Mouse (Mus musculus) hindbrain, embryonic 10.5 days (tissue): ENCODE measurements around the gene Rere. TPM values are rescaled to one million over a fixed set of nuclear protein-coding genes. Genes with fewer than 3 reads are reported as not detected.
A peak's percentile ranks its signal among the peaks of the same experiment; 100 is the strongest.

Source experiments
- DNase-seq: peaks from one replicate; pipeline ENCODE4 v3.0.0-alpha.2; 2017; ENCODE audit warnings: low spot score
- H3K27ac ChIP-seq: fragments of 300-500 bp; sonication (generic); 2 replicates; pipeline ENCODE4 v1.5.1; 2016; ENCODE audit warnings: mild to moderate bottlenecking, moderate library complexity
- H3K27me3 ChIP-seq: fragments of 300-500 bp; sonication (generic); 2 replicates; pipeline ENCODE4 v1.6.1; 2016; ENCODE audit warnings: mild to moderate bottlenecking; ENCODE audit not compliant: poor library complexity, insufficient read depth, severe bottlenecking
- H3K36me3 ChIP-seq: fragments of 300-500 bp; sonication (generic); 2 replicates; pipeline ENCODE4 v1.6.1; 2016; ENCODE audit warnings: mild to moderate bottlenecking, moderate library complexity
- H3K4me1 ChIP-seq: fragments of 300-500 bp; sonication (generic); replicated peaks from 2 replicates; pipeline ENCODE4 v1.6.1; 2016; ENCODE audit warnings: mild to moderate bottlenecking
- H3K4me3 ChIP-seq: fragments of 300-500 bp; sonication (generic); 2 replicates; pipeline ENCODE4 v1.5.1; 2016; ENCODE audit warnings: mild to moderate bottlenecking, moderate library complexity
- H3K9me3 ChIP-seq: fragments of 300-500 bp; sonication (generic); 2 replicates; pipeline ENCODE4 v1.6.1; 2016; ENCODE audit warnings: mild to moderate bottlenecking, moderate library complexity
- WGBS: fragments of 180-500 bp; shearing (Covaris S2); methylation state at CpG from one replicate; pipeline ENCODE4 v1.1.7; 2016; 5-methylcytosine and 5-hydroxymethylcytosine counted together
- polyA plus RNA-seq: library from polyadenylated mRNA; unstranded; fragments of >200 nt; fragmentation: Nextera tagmentation; extraction: Ambion mirVana; gene quantifications from 2 replicates; pipeline ENCODE4 v1.2.1, GENCODE M21; 2016

Gene Rere
- polyA plus RNA-seq, result 29.4 and 40.4 TPM in 2 replicates

DNA sequence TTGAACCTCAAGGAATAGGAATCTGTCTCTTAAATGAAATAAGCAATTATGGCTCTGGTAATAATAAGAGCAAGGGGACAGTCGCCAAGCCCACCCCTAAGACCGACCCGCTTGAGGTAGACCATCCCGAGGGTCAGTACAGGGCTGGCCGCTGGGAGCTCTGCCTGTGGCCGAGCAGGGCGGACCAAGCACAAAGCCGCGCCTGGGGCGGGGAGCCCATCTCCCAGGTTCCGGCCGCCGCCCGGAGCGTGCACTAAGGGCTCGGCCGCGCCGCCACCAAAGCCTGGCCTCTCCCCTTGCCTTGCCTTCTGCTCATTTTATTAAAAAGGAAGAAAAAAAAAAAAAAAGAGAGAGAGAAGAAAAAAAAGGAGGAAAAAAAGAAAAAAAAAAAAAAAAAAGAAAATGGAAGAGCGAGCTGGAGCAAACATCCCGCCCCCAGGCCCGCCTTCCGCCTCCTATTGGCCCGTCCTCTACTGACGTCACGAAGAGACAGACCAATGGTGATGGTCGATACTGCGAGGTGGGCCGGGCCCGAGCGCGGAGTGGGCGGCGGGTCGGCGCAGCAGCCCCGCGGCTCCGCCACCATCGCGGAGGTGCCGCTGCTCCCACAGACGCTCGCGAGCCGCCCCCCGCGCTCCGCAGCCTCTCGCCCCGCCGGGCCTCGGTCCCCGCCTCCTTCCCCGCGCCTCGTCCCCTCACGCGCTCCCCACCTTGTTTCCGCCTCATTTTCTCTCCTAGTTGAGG lies at the start of gene Rere:
TSS of gene Rere (plus strand) at position 629 of the 744 bp plus-strand sequence.
- Histone ChIP-seq H3K36me3 (no peaks in the 10 kb centered on the region), H3K4me3 (peak within 1 kb of the TSS; percentile 100), H3K27ac (peak within 1 kb of the TSS; percentile 99), H3K9me3 (no peaks in the 10 kb centered on the region), H3K4me1 (peaks cover 32% of the 10 kb centered on the region), H3K27me3 (no peaks in the 10 kb centered on the region)
- under 1% methylated on average over 60 of the region's 60 CpGs for WGBS
- DNase-seq, result peak; percentile 97

DNA sequence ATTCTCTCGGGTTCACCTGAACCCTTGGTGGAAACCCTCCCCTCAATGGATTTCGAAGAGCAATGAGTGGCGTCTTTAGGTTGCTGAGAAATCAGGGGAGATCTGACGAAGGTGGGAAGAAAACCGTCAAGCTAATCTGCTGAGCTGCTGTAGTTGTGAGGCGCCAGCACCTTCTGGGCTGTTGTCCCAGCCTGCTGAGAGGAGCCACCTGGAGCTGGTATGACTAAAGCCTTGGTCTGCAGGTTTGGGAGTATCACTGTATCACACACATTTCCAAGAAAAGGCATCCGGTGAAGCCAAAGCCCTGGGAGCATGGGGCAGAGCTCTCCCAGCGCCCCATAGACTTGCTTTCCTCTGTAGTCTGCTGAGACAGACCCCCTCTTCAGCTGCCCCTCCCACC lies 49.6 kb upstream of the Rere start:
- H3K27ac ChIP-seq, result peak overlapping the region; percentile 54; the same call in 1 of the 2 replicates

DNA sequence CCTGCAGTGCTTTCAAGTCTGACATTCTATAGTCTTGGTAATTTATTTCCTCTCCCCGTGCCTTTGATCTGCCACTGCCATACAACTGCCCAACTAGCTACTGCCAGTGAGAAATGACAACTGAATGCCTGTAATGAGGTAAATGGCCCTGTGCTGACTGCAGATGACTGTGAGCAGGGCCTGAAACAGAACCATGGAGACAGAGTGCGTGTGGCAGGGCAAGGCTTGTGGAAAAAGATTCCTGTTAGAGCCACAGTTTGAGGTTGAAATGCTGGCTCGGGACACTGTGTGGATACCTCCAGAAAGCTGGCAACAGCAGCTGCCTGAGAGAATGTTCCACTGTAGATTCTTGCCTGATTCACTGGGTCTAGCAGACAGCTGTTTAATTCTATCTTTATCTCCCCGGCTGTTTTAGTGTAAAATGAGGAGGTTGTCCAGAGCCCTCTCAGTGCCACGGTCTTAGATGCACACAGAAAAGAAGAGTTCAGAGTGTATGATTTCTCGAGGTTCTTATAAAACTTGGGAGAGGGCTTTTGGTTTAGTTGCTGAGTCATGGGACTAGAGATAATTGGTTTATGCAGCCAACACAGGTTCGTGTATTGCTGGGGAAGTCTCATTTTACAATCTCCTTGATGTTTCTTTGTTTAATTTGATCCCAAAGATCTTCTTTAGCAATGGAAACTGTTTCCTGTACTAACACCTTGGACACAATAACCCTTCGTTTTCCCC lies 46.7 kb upstream of the Rere start:
- DNase-seq, result no peak
- H3K4me3 ChIP-seq, result no peak overlapping the region
- peak overlapping the region; percentile 99 for H3K27ac ChIP-seq
- peaks cover 11% of the 10 kb centered on the region for H3K36me3 ChIP-seq
- no peaks in the 10 kb centered on the region for H3K9me3 ChIP-seq
- H3K27me3 ChIP-seq, result 0 out of 2 replicates have a peak, but pooled peaks cover 7% of the 10 kb centered on the region
- 61% methylated on average over 8 of the region's 8 CpGs for WGBS
- peaks cover 58% of the 10 kb centered on the region for H3K4me1 ChIP-seq

More for the DNA sequence above, 49.6 kb upstream of the Rere start:
- Histone ChIP-seq H3K36me3 (no peaks in the 10 kb centered on the region), H3K4me1 (peaks cover 65% of the 10 kb centered on the region), H3K27me3 (0 out of 2 replicates have a peak, but pooled peaks cover 7% of the 10 kb centered on the region), H3K9me3 (no peaks in the 10 kb centered on the region), H3K4me3 (no peak overlapping the region)
- DNase-seq, result no peak
- WGBS, result 50% methylated on average over 8 of the region's 8 CpGs

DNA sequence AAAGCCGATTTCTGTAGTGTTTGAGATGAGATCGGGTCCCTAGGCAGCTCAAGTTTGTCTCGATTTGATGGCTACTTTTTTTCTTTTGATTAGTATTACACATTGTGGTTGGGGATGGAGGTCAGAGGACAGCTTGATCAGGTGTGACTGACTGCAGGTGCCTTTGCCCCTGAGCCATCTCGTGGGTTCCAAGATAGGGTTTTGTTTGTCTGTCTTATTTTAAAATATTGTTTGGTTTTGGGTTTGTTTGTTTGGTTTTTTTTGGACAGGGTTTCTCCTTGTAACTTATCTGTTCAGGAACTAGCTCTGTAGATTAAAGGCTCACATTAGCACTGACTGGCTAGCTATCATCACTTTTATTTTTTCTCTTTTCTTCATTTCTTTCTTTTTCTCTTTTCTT lies 45.9 kb upstream of the Rere start:
- Histone ChIP-seq H3K4me1 (peaks cover 58% of the 10 kb centered on the region), H3K9me3 (no peaks in the 10 kb centered on the region), H3K36me3 (peaks cover 19% of the 10 kb centered on the region), H3K4me3 (no peak overlapping the region), H3K27me3 (0 out of 2 replicates have a peak, but pooled peaks cover 7% of the 10 kb centered on the region), H3K27ac (peak overlapping the region; percentile 99)
- 82% methylated on average over 4 of the region's 4 CpGs for WGBS
- no peak for DNase-seq

DNA sequence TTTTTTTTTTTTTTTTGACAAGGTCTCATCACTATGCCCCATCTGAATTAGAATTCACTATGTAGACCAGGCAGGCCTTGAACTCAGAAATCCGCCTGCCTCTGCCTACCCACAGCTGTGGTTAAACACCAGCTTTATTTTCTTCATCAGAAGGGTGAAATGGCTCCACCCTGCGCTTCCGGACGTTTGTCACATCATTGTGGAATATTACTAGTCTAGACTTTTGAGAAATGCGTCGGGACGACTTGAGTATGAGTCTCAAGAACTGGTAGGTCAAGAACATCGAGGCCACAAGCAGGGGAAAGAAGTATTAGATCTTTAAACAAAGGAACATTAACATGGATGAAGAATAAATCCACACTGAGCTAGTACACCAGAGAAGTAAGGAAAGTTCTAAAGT lies 45.4 kb upstream of the Rere start:
- Histone ChIP-seq H3K27me3 (0 out of 2 replicates have a peak, but pooled peaks cover 7% of the 10 kb centered on the region), H3K36me3 (peaks cover 23% of the 10 kb centered on the region), H3K27ac (peak overlapping the region; percentile 99), H3K9me3 (no peaks in the 10 kb centered on the region), H3K4me3 (peak overlapping the region; percentile 92), H3K4me1 (peaks cover 57% of the 10 kb centered on the region)
- 84% methylated on average over 8 of the region's 8 CpGs for WGBS
- DNase-seq, result no peak

DNA sequence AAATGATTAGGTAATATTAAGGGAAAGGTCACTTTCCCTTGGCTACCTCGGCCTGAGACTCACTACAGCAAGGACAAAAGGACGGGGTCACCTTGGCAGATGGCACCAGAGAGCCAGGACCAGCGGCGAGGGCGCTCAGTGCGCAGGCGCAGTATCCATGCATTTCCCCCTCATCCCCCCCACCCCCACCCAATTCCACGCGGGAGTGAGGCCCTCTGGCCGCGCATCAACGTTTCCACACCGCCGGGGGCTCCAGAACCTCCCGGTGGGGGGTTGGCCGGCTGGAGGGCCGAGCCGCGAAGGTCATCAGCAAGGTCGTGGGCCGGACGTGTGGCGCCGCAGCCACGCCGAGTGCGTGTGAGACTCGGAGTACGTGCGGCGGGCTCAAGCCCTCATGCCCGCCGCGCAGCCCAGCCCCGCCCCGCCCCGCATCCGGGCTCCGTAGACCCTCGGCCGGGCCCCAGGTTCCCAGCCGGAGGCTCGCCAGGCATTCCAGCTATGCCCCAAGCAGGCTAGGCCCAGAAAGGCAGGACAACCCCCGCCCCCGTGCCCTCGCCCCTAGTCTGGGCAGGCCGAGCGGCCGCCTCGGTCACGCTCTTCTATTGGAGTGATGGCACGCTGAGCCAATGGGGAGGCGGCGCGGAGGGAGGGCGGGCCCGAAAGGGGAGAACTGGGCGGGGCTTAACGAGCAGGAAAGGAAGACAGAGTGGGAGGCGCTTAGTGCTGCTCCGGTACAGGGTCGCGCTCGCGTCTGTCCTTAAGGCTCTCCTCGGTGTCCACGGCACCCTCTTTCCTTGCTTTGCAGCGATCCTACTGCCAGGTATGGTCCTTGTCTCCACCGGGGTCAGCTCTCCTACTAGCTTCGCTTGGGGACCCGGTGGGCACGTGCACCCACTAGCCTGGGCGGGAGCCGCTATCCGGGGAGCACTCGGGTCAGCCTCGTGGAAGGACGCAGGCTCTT lies 44.6 kb upstream of the Rere start, which contains the start of gene Eno1:
TSS of gene Eno1 (plus strand) at position 201 of the 961 bp plus-strand sequence.
- DNase-seq, result peak; percentile 100
- no peaks in the 10 kb centered on the region for H3K9me3 ChIP-seq
- peaks cover 57% of the 10 kb centered on the region for H3K4me1 ChIP-seq
- WGBS, result under 1% methylated on average over 78 of the region's 78 CpGs
- peak within 1 kb of the TSS; percentile 99 for H3K27ac ChIP-seq
- H3K36me3 ChIP-seq, result peaks cover 31% of the 10 kb centered on the region
- H3K4me3 ChIP-seq, result peak within 1 kb of the TSS; percentile 92
- H3K27me3 ChIP-seq, result 0 out of 2 replicates have a peak, but pooled peaks cover 3% of the 10 kb centered on the region

DNA sequence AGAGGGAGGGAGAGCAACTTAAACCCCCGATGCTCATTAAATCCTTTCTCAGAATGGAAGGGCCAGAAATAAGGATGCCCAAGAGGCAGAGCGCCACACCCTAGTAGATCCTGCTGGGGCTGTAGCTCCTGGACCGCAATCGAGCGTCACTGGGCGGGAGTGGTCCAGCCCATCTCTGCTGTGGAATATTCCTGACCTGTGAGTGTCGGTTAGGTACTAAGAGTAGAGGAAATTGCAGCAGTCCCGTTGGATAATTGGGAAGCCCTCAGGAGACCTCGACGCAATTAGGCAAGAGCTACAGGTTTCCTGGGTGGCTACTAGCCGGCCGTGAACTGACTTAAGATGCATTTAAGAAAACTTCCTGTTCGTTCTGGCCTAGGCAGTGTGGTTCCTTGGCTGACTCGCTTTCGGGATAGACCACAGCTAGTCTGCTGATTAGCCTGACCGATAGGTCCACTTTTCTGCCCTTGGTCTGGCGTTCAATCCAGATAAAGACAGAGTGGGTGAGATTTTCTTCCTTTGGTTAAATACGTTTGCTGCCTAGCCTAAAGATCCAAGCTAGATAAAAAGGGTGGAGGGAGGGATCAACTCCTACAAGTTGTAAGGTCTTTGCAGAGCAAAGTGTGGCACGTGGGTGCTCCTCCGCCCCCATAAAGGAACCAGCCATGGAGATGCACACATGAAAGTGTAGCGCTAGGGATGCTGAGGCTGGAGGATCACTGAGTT lies 43.6 kb upstream of the Rere start:
- Histone ChIP-seq H3K9me3 (no peaks in the 10 kb centered on the region), H3K36me3 (peaks cover 41% of the 10 kb centered on the region), H3K4me3 (peak overlapping the region; percentile 92), H3K27ac (peak overlapping the region; percentile 99), H3K4me1 (peaks cover 64% of the 10 kb centered on the region), H3K27me3 (no peaks in the 10 kb centered on the region)
- DNase-seq, result no peak
- under 1% methylated on average over 21 of the region's 21 CpGs for WGBS

DNA sequence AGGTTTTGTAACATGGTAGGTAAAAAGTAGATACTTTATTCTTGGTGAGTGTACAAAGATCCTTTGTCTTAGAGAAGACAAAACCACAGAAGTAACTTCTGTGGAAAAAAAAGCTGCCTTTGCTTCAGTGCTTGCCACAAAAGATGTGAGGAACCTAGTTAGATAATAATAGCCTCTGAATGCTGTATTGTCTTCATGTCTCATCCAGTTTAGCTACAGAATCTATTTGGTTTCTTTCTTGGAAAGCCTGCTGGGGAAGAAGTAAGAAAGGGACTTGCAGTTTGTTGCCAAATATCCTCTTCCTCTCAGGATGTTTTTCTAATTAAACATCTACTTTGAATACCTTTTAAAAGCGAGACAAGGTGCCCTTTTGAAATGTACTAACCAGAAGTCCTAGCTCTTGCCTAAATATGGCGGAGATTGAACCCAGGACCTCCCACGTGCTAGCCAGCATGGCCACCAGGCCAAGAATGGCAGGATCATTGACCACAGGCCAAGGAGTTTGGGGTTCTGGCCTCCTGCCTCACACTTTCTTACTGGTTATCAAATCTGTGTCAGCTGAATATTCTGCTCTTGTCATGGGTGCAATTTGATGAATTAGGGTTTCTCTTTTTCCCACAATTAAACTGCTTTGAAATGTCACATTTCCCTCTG lies 42.9 kb upstream of the Rere start:
- H3K36me3 ChIP-seq, result peaks cover 49% of the 10 kb centered on the region

DNA sequence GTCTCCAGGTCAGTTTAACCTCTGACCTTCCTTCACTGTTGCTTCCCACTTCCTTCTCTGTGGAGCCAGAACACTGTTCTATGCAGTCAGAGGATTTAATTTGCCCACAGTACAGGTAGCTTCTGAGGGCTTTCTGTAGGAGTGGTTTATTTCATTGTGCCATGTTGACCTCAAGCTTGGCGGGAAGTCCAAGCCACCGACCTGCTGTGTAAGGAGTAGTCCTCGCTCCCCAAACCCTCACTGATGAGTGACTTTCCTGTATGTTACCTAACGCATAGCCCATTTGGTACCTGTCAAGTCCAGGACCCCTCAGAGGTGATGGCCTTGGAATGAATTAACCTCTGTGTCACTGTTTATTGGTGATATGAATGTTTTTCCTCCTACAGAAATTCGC lies 42.4 kb upstream of the Rere start:
- peak overlapping the region; percentile 92 for H3K4me3 ChIP-seq
- WGBS, result 24% methylated on average over 5 of the region's 5 CpGs
- no peaks in the 10 kb centered on the region for H3K27me3 ChIP-seq
- H3K4me1 ChIP-seq, result peaks cover 67% of the 10 kb centered on the region
- peak overlapping the region; percentile 99 for H3K27ac ChIP-seq
- DNase-seq, result no peak
- peaks cover 54% of the 10 kb centered on the region for H3K36me3 ChIP-seq
- no peaks in the 10 kb centered on the region for H3K9me3 ChIP-seq

More for the DNA sequence above, 42.9 kb upstream of the Rere start:
- Histone ChIP-seq H3K4me1 (peaks cover 67% of the 10 kb centered on the region), H3K9me3 (no peaks in the 10 kb centered on the region), H3K27ac (peak overlapping the region; percentile 99), H3K27me3 (no peaks in the 10 kb centered on the region), H3K4me3 (peak overlapping the region; percentile 92)
- no peak for DNase-seq
- WGBS, result 1% methylated on average over 3 of the region's 3 CpGs

DNA sequence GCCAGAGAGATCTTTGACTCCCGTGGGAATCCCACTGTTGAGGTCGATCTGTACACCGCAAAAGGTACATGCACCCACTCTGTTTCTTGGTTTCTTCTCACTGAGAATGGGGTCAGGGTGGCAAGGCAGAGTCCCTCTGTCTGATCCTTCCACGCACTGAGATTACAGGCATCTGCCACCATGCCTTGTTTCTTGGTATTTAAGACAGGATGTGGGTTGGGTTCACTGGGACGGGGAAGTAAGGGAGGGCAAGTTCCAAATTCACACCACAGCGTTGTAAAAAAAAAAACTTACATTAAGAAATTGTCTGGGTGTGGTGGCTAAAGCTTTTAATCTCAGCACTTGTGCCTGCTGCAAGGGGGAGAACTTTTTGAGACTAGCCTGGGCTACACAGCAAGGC lies 41.9 kb upstream of the Rere start:
- Histone ChIP-seq H3K36me3 (peaks cover 58% of the 10 kb centered on the region), H3K27ac (peak overlapping the region; percentile 99), H3K4me1 (peaks cover 63% of the 10 kb centered on the region)

DNA sequence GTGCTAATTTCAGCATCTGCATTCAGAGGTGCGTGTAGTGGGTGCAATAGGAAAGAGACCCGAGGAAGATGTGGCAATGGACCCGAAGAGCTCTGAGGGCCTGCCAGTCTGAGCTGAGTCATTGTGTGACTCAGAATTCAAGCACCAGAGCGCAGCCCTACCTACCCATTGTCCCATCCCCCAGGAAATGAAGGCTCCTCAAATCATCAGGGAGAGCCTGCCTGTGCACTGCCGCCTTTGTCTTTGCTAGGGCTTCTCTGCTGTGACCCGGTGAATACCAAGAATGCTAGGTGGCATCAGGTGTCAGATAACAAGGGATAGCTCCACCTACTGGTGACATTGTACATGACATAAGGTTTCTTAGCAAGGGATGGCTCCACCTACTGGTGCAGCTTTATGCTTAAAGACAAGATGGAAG lies 41.5 kb upstream of the Rere start:
- peak overlapping the region; percentile 99 for H3K27ac ChIP-seq
- H3K9me3 ChIP-seq, result no peaks in the 10 kb centered on the region
- WGBS, result 6% methylated on average over 6 of the region's 6 CpGs
- DNase-seq, result peak; percentile 83
- H3K4me1 ChIP-seq, result peaks cover 58% of the 10 kb centered on the region
- no peaks in the 10 kb centered on the region for H3K27me3 ChIP-seq
- H3K36me3 ChIP-seq, result peaks cover 63% of the 10 kb centered on the region
- peak overlapping the region; percentile 92 for H3K4me3 ChIP-seq

More for the DNA sequence above, 41.9 kb upstream of the Rere start:
- Histone ChIP-seq H3K9me3 (no peaks in the 10 kb centered on the region), H3K4me3 (peak overlapping the region; percentile 92), H3K27me3 (no peaks in the 10 kb centered on the region)
- 37% methylated on average over 6 of the region's 6 CpGs for WGBS
- DNase-seq, result no peak
